Mouse (Mus musculus) midbrain, embryonic 15.5 days (tissue): Measurements from ENCODE around the gene Gm7945. TPM values are rescaled to one million over a fixed set of nuclear protein-coding genes. Genes with fewer than 3 reads are reported as not detected.
"Not testable (repeated sequence)": the region's sequence is repeated elsewhere in the genome, so short reads cannot be mapped to it uniquely, and the experiment has no call there.

Experiments
- ATAC-seq: fragments of 200-750 bp; cut with Nextera tagmentation; replicated peaks from 2 replicates; pipeline ENCODE4 v1.8.0; 2017; ENCODE audit warnings: moderate TSS enrichment
- H3K27ac ChIP-seq: fragments of 300-500 bp; sonication (generic); 2 replicates; pipeline ENCODE4 v1.5.1; 2015; ENCODE audit warnings: mild to moderate bottlenecking, inconsistent platforms
- H3K27me3 ChIP-seq: fragments of 300-500 bp; sonication (generic); replicated peaks from 2 replicates; pipeline ENCODE4 v1.6.1; 2015; ENCODE audit warnings: inconsistent platforms
- H3K36me3 ChIP-seq: fragments of 300-500 bp; sonication (generic); replicated peaks from 2 replicates; pipeline ENCODE4 v1.6.1; 2015; ENCODE audit warnings: inconsistent platforms
- H3K4me1 ChIP-seq: fragments of 300-500 bp; sonication (generic); 2 replicates; pipeline ENCODE4 v1.6.1; 2015; ENCODE audit warnings: inconsistent platforms
- H3K4me2 ChIP-seq: fragments of 300-500 bp; sonication (generic); 2 replicates; pipeline ENCODE4 v1.6.1; 2015; ENCODE audit warnings: inconsistent platforms, mild to moderate bottlenecking, moderate library complexity
- H3K4me3 ChIP-seq: fragments of 300-500 bp; sonication (generic); 2 replicates; pipeline ENCODE4 v1.5.1; 2015; ENCODE audit warnings: mild to moderate bottlenecking, inconsistent platforms
- H3K9ac ChIP-seq: fragments of 300-500 bp; sonication (generic); 2 replicates; pipeline ENCODE4 v1.6.1; 2015; ENCODE audit warnings: mild to moderate bottlenecking, inconsistent platforms
- H3K9me3 ChIP-seq: fragments of 300-500 bp; sonication (generic); 2 replicates; pipeline ENCODE4 v1.6.1; 2016; ENCODE audit warnings: inconsistent platforms
- WGBS: fragments of 180-500 bp; shearing (Covaris S2); methylation state at CpG from one replicate; pipeline ENCODE4 v1.1.7; 2015; ENCODE audit warnings: mixed read lengths; 5-methylcytosine and 5-hydroxymethylcytosine counted together
- polyA plus RNA-seq: library from polyadenylated mRNA; unstranded; fragments of >200 nt; fragmentation: Nextera tagmentation; extraction: Ambion mirVana; gene quantifications from 2 replicates; pipeline ENCODE4 v1.2.1, GENCODE M21; 2015

The Gm7945 gene
- not detected in 2 replicates for polyA plus RNA-seq

- ATAC-seq, H3K4me2 ChIP-seq, H3K27me3 ChIP-seq, H3K9ac ChIP-seq, H3K36me3 ChIP-seq, H3K9me3 ChIP-seq, H3K27ac ChIP-seq, H3K4me3 ChIP-seq, H3K4me1 ChIP-seq: not testable (repeated sequence)
- no CpG with 5 or more reads among the region's 3 CpGs for WGBS
These were observed at the start of gene Gm7945 for GRCm38 (mm10) chr14:41386279-41386678. TSS of gene Gm7945 (minus strand) at chr14:41386379.

GRCm38 (mm10) chr14:41425393-41426075 is 39.4 kb upstream of the Gm7945 start:
- H3K9me3 ChIP-seq, H3K4me3 ChIP-seq, H3K27me3 ChIP-seq, H3K9ac ChIP-seq, ATAC-seq, H3K27ac ChIP-seq, H3K36me3 ChIP-seq, H3K4me1 ChIP-seq: not testable (repeated sequence)
- 18% methylated on average over 14 of the region's 16 CpGs for WGBS
- H3K4me2 ChIP-seq, result peak overlapping the region; percentile 32

- peak overlapping the region; percentile 32; the same call in 1 of the 2 replicates for H3K4me2 ChIP-seq
- not testable (repeated sequence) for H3K27me3 ChIP-seq, H3K4me1 ChIP-seq, H3K9me3 ChIP-seq, H3K4me3 ChIP-seq, H3K27ac ChIP-seq, H3K9ac ChIP-seq, H3K36me3 ChIP-seq, ATAC-seq
- WGBS, result 10% methylated on average over 14 of the region's 14 CpGs
These were observed 38.5 kb upstream of the Gm7945 start for GRCm38 (mm10) chr14:41424694-41425093.

- H3K4me2 ChIP-seq, H3K27me3 ChIP-seq, H3K36me3 ChIP-seq, H3K4me1 ChIP-seq, H3K4me3 ChIP-seq, ATAC-seq, H3K9ac ChIP-seq, H3K27ac ChIP-seq, H3K9me3 ChIP-seq: not testable (repeated sequence)
- 100% methylated on average over 1 of the region's 2 CpGs for WGBS
These were observed 22.0 kb upstream of the Gm7945 start, which contains the start of gene Gm6482 for GRCm38 (mm10) chr14:41408181-41408580. TSS of gene Gm6482 (minus strand) at chr14:41408281.

GRCm38 (mm10) chr14:41348309-41348708 is 37.9 kb downstream of the Gm7945 start, which contains the start of gene Gm5798:
TSS of gene Gm5798 (plus strand) at chr14:41348609.
- not testable (repeated sequence) for ATAC-seq, H3K4me1 ChIP-seq, H3K9me3 ChIP-seq, H3K27ac ChIP-seq, H3K9ac ChIP-seq, H3K27me3 ChIP-seq, H3K4me3 ChIP-seq, H3K4me2 ChIP-seq, H3K36me3 ChIP-seq
- 76% methylated on average over 2 of the region's 2 CpGs for WGBS

Other genes with a start within 250 kb of the Gm7945 start
- gene Mbl1, start 234.9 kb downstream of the Gm7945 start, polyA plus RNA-seq, result not detected in 2 replicates
- gene Sftpd, start 201.2 kb downstream of the Gm7945 start, polyA plus RNA-seq, result not detected in 2 replicates
- 0.23 and 0.41 TPM in 2 replicates for gene Gm2832, start 107.6 kb downstream of the Gm7945 start, polyA plus RNA-seq
- not detected in 2 replicates for gene Gm5798, start 37.8 kb downstream of the Gm7945 start, polyA plus RNA-seq
- gene Gm6482, start 21.9 kb upstream of the Gm7945 start, polyA plus RNA-seq, result not detected in 2 replicates
- gene Gm7954, start 67.1 kb upstream of the Gm7945 start, polyA plus RNA-seq, result not detected in 2 replicates
- gene Gm3486, start 103.1 kb upstream of the Gm7945 start, polyA plus RNA-seq, result not detected in 2 replicates
- gene Gm7970, start 169.2 kb upstream of the Gm7945 start, polyA plus RNA-seq, result not detected in 2 replicates
- gene 1700049E17Rik2, start 186.8 kb upstream of the Gm7945 start, polyA plus RNA-seq, result not detected in 2 replicates
- not detected in 2 replicates for gene Gm3072, start 238.2 kb upstream of the Gm7945 start, polyA plus RNA-seq